Mouse (Mus musculus) MEL (cell line): ENCODE measurements around the gene Hcrt. TPM values are rescaled to one million over a fixed set of nuclear protein-coding genes. Genes with fewer than 3 reads are reported as not detected.

Experiments
- DNase-seq: peaks from one replicate; pipeline ENCODE4 v3.0.0; 2011; ENCODE audit warnings: low read depth, low spot score
- H3K27ac ChIP-seq: 2 replicates; pipeline ENCODE4 v1.5.1; 2012; ENCODE audit warnings: low read depth, mild to moderate bottlenecking, control low read depth, low read length, moderate library complexity; ENCODE audit not compliant: control insufficient read depth
- H3K27me3 ChIP-seq, 2 experiments: fragments of 150-350 bp in 1 of 2; sonication (generic) in 1 of 2; 2 replicates each; pipeline ENCODE4 v1.6.1; 2012; ENCODE audit warnings: low read length in 2 of 2, mild to moderate bottlenecking in 2 of 2, improper control_type of control experiment in 1 of 2, moderate library complexity in 1 of 2; ENCODE audit not compliant: insufficient read depth in 2 of 2, control insufficient read depth in 1 of 2
- H3K36me3 ChIP-seq, 2 experiments: 2 replicates each; pipeline ENCODE4 v1.6.1; 2012 to 2014; ENCODE audit warnings: low read length in 2 of 2, improper control_type of control experiment in 1 of 2, inconsistent platforms in 1 of 2, mild to moderate bottlenecking in 1 of 2; ENCODE audit not compliant: insufficient read depth in 2 of 2, control insufficient read depth in 1 of 2
- H3K4me1 ChIP-seq, 2 experiments: fragments of 150-350 bp in 1 of 2; sonication (generic) in 1 of 2; 2 replicates each; pipeline ENCODE4 v1.6.1; 2012; ENCODE audit warnings: low read length in 2 of 2, improper control_type of control experiment in 1 of 2, mild to moderate bottlenecking in 1 of 2; ENCODE audit not compliant: insufficient read depth in 2 of 2, control insufficient read depth in 1 of 2
- H3K4me3 ChIP-seq, 2 experiments: fragments of 150-350 bp in 1 of 2; sonication (generic) in 1 of 2; 2 replicates each; pipeline ENCODE4 v1.5.1; 2012; ENCODE audit warnings: low read depth in 2 of 2, low read length in 2 of 2, mild to moderate bottlenecking in 2 of 2, moderate library complexity in 2 of 2, control low read depth in 1 of 2, improper control_type of control experiment in 1 of 2; ENCODE audit not compliant: control insufficient read depth in 1 of 2, insufficient read depth in 1 of 2
- H3K79me2 ChIP-seq: 2 replicates; pipeline ENCODE4 v1.6.1; 2012; ENCODE audit warnings: mild to moderate bottlenecking, low read length, moderate library complexity; ENCODE audit not compliant: control insufficient read depth, poor library complexity, insufficient read depth
- H3K9ac ChIP-seq: 2 replicates; pipeline ENCODE4 v1.6.1; 2012; ENCODE audit warnings: low read depth, mild to moderate bottlenecking, control low read depth, low read length, moderate library complexity; ENCODE audit not compliant: control insufficient read depth, poor library complexity, severe bottlenecking
- H3K9me3 ChIP-seq: fragments of 150-350 bp; sonication (generic); replicated peaks from 2 replicates; pipeline ENCODE4 v1.6.1; 2012; ENCODE audit warnings: mild to moderate bottlenecking, low read length, improper control_type of control experiment, moderate library complexity; ENCODE audit not compliant: insufficient read depth
- CTCF ChIP-seq, 3 experiments: IDR thresholded peaks in 2 of 3; conservative IDR thresholded peaks in 1 of 3; 2 replicates each; pipeline ENCODE4 v1.5.1; 2011 to 2012; ENCODE audit warnings: low read length in 3 of 3, low read depth in 2 of 3, mild to moderate bottlenecking in 2 of 3, improper control_type of control experiment in 1 of 3, inconsistent platforms in 1 of 3, mixed read lengths in 1 of 3, moderate library complexity in 1 of 3; ENCODE audit not compliant: control insufficient read depth in 1 of 3, insufficient read depth in 1 of 3, poor library complexity in 1 of 3, severe bottlenecking in 1 of 3
- E2F4 ChIP-seq: IDR thresholded peaks from 2 replicates; pipeline ENCODE4 v1.6.1; 2011; ENCODE audit warnings: low read depth, low read length, improper control_type of control experiment, borderline replicate concordance
- EP300 ChIP-seq, 2 experiments: IDR thresholded peaks; 2 replicates each; pipeline ENCODE4 v1.6.1; 2011; ENCODE audit warnings: improper control_type of control experiment in 2 of 2, low read length in 2 of 2, low read depth in 1 of 2, mild to moderate bottlenecking in 1 of 2
- ETS1 ChIP-seq: IDR thresholded peaks from 2 replicates; pipeline ENCODE4 v1.6.1; 2012; ENCODE audit warnings: low read depth, mild to moderate bottlenecking, inconsistent platforms, low read length, improper control_type of control experiment, moderate library complexity
- HCFC1 ChIP-seq: IDR thresholded peaks from 2 replicates; pipeline ENCODE4 v1.6.1; 2012; ENCODE audit warnings: low read depth, mild to moderate bottlenecking, inconsistent platforms, low read length, improper control_type of control experiment, moderate library complexity
- MAZ ChIP-seq: IDR thresholded peaks from 2 replicates; pipeline ENCODE4 v1.6.1; 2012; ENCODE audit warnings: low read depth, mild to moderate bottlenecking, inconsistent platforms, low read length, improper control_type of control experiment
- NELFE ChIP-seq: IDR thresholded peaks from 2 replicates; pipeline ENCODE4 v1.6.1; 2011; ENCODE audit warnings: low read depth, low read length, improper control_type of control experiment
- POLR2AphosphoS5 ChIP-seq: IDR thresholded peaks from 2 replicates; pipeline ENCODE4 v1.6.1; 2012; ENCODE audit warnings: low read depth, borderline replicate concordance, mild to moderate bottlenecking, inconsistent platforms, low read length, moderate library complexity, mixed read lengths
- UBTF ChIP-seq: IDR thresholded peaks from 2 replicates; pipeline ENCODE4 v1.6.1; 2012; ENCODE audit warnings: low read depth, mild to moderate bottlenecking, inconsistent platforms, low read length, improper control_type of control experiment, moderate library complexity, borderline replicate concordance; ENCODE audit not compliant: insufficient read depth
- USF1 ChIP-seq: IDR thresholded peaks from 2 replicates; pipeline ENCODE4 v1.6.1; 2014; ENCODE audit warnings: low read depth, mild to moderate bottlenecking, inconsistent platforms, low read length, improper control_type of control experiment, moderate library complexity
- ZMIZ1 ChIP-seq: IDR thresholded peaks from 2 replicates; pipeline ENCODE4 v1.6.1; 2012; ENCODE audit warnings: low read depth, mild to moderate bottlenecking, inconsistent platforms, low read length, improper control_type of control experiment, moderate library complexity
- ZNF384 ChIP-seq: IDR thresholded peaks from 2 replicates; pipeline ENCODE4 v1.6.1; 2012; ENCODE audit warnings: low read depth, mild to moderate bottlenecking, inconsistent platforms, low read length, improper control_type of control experiment
- polyA plus RNA-seq, 2 experiments: library from polyadenylated mRNA; stranded (reverse) in 1 of 2; unstranded in 1 of 2; fragments of >175 nt in 1 of 2; fragments of >200 nt in 1 of 2; gene quantifications; 2 replicates each; pipeline versions ENCODE4 v1.2.1 to v1.2.4; 2012; ENCODE audit warnings: low replicate concordance in 2 of 2, low read depth in 1 of 2; ENCODE audit not compliant: insufficient read length in 2 of 2, insufficient read depth in 1 of 2, missing spikeins in 1 of 2
- total RNA-seq: library from RNA; depleted of rRNA; stranded (reverse); fragments of 300-350 nt; gene quantifications from 2 replicates; pipeline ENCODE4 v1.2.3, GENCODE M21; 2012

Gene Hcrt
- total and polyA plus RNA-seq, 3 experiments = not detected

DNA sequence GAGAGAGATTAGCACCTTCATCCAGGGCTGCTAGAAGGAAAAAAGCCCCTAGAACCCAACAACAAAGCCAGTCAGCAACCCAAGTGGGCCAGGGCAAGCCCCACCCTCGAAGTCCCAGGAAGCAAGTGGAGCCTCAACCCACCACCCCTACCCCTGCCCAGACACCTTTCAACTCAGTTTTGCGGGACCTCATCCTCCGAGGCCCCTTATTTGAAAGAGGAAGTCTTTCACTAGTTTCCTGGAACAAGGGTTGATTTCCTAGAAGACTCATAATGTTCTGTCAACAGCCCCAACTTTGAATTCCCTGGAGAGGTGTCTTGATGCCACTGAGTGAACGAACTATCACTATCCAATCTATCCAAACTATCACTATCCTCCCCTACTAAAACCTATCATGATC, 32.8 kb downstream of the Hcrt start:
- H3K79me2 ChIP-seq = peaks cover 84% of the 10 kb centered on the region
- no peak for TF ChIP-seq NELFE
- TF ChIP-seq E2F4 = 0 out of 2 replicates have a peak, but pooled peaks have one; percentile 52
- TF ChIP-seq MAZ = no peak
- no peak overlapping the region for H3K4me3 ChIP-seq
- no peak overlapping the region for H3K27ac ChIP-seq
- no peaks in the 10 kb centered on the region for H3K9me3 ChIP-seq
- no peaks in the 10 kb centered on the region for H3K27me3 ChIP-seq
- H3K4me1 ChIP-seq = peaks cover 12 to 33% of the 10 kb centered on the region in 2 experiments
- peak; percentile 61 for DNase-seq
- peaks cover 14 to 56% of the 10 kb centered on the region in 2 experiments for H3K36me3 ChIP-seq
- no peak overlapping the region for H3K9ac ChIP-seq

DNA sequence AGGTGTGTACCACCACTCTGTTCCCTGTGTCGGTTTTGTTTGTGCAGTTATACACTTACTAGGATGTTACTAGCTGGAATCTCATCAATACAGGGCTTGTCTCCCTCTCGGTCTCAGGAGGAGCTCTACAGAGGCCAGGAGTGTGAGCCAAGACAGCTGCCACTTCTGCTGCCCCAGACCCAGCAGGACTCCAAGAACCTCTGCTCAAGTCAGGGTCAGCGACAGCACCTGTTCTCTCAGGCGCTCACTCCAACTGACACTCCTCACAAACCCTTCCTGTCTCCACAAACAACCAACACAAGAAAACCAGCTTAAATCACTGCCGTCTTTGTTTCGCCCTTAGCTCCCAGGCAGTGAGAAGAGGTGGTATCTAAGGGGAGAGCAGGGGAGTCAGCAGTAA, 34.1 kb downstream of the Hcrt start:
- Histone ChIP-seq H3K4me1 (peaks cover 20 to 37% of the 10 kb centered on the region in 2 experiments), H3K9me3 (no peaks in the 10 kb centered on the region), H3K36me3 (peaks cover 22 to 58% of the 10 kb centered on the region in 2 experiments)

DNA sequence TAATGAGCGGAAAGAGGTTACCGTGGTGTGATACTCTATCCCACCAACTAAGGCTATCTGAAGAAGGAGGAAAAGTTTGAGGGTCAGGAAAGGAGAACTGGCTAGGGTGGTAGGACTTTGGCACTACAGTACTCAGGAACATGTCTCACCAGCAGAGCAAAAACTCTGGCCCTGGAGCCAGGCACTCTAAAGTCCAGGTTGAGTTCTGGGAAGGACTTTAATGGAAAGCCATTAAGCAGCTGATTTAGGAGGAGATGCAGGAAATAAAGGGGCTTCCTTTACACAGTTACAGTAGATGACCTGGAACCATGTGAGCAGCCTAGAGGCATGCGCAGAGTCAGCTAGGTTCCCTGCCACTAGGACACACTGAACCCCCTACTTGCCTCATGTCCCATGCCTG, 35.5 kb downstream of the Hcrt start:
- DNase-seq = no peak
- Histone ChIP-seq H3K4me1 (peaks cover 31 to 42% of the 10 kb centered on the region in 2 experiments), H3K36me3 (peaks cover 15 to 62% of the 10 kb centered on the region in 2 experiments), H3K27ac (no peak overlapping the region; the same call in 1 of the 2 replicates), H3K9me3 (no peaks in the 10 kb centered on the region), H3K79me2 (peaks cover 77% of the 10 kb centered on the region), H3K27me3 (no peaks in the 10 kb centered on the region), H3K4me3 (no peak overlapping the region), H3K9ac (no peak overlapping the region)
- TF ChIP-seq E2F4 (no peak), CTCF (IDR thresholded peaks at IDR 0.05 in 2 of 3, conservative IDR thresholded peaks at IDR 0.05 in 1 of 3; ENCODE audit: control insufficient read depth in 1 of 3, insufficient read depth in 1 of 3, low read depth in 2 of 3, low read length in 3 of 3, poor library complexity in 1 of 3, severe bottlenecking in 1 of 3) (no peak), POLR2AphosphoS5 (no peak), EP300 (IDR thresholded peaks at IDR 0.05; ENCODE audit: low read depth in 1 of 2, low read length in 2 of 2) (no peak), USF1 (no peak), UBTF (no peak), ETS1 (no peak), ZNF384 (no peak)

More for the DNA sequence above, 34.1 kb downstream of the Hcrt start:
- Histone ChIP-seq H3K27me3 (no peaks in the 10 kb centered on the region), H3K4me3 (no peak overlapping the region), H3K27ac (no peak overlapping the region), H3K79me2 (peaks cover 82% of the 10 kb centered on the region), H3K9ac (no peak overlapping the region)
- TF ChIP-seq ZMIZ1 (no peak), HCFC1 (no peak), E2F4 (no peak)
- DNase-seq = no peak
